Mouse (Mus musculus) ES-Bruce4 (cell line): ENCODE data around the gene Ctrb1. TPM values are rescaled to one million over a fixed set of nuclear protein-coding genes. Genes with fewer than 3 reads are reported as not detected.

Experiments used
- H3K27ac ChIP-seq: 2 replicates; pipeline ENCODE4 v1.5.1; 2012; ENCODE audit warnings: low read length, inconsistent platforms; ENCODE audit not compliant: insufficient read depth
- H3K27me3 ChIP-seq: 2 replicates; pipeline ENCODE4 v1.6.1; 2012; ENCODE audit warnings: mild to moderate bottlenecking, low read length, inconsistent platforms; ENCODE audit not compliant: control insufficient read depth, poor library complexity, insufficient read depth, severe bottlenecking
- H3K36me3 ChIP-seq: 2 replicates; pipeline ENCODE4 v1.6.1; 2012; ENCODE audit warnings: inconsistent platforms, mild to moderate bottlenecking, low read length, moderate library complexity; ENCODE audit not compliant: control insufficient read depth, poor library complexity, insufficient read depth, severe bottlenecking
- H3K4me1 ChIP-seq: one replicate; pipeline ENCODE4 v1.8.1; 2011; ENCODE audit warnings: low read length; ENCODE audit not compliant: control insufficient read depth, insufficient read depth
- H3K4me3 ChIP-seq: 2 replicates; pipeline ENCODE4 v1.5.1; 2011; ENCODE audit warnings: low read depth, mild to moderate bottlenecking, low read length
- H3K9ac ChIP-seq: 2 replicates; pipeline ENCODE4 v1.6.1; 2012; ENCODE audit warnings: low read depth, mild to moderate bottlenecking, inconsistent platforms; ENCODE audit not compliant: poor library complexity, severe bottlenecking
- H3K9me3 ChIP-seq: replicated peaks from 2 replicates; pipeline ENCODE4 v1.6.1; 2012; ENCODE audit warnings: mild to moderate bottlenecking, low read length, inconsistent platforms; ENCODE audit not compliant: control insufficient read depth, poor library complexity, insufficient read depth, severe bottlenecking
- CTCF ChIP-seq: IDR thresholded peaks from one replicate; pipeline ENCODE4 v1.8.1; 2011; ENCODE audit warnings: low read depth, low read length
- EP300 ChIP-seq: IDR thresholded peaks from 2 replicates; pipeline ENCODE4 v1.6.1; 2011; ENCODE audit warnings: low read depth, low read length; ENCODE audit not compliant: insufficient read depth
- POLR2A ChIP-seq: IDR thresholded peaks from one replicate; pipeline ENCODE4 v1.8.1; 2011; ENCODE audit warnings: low read length; ENCODE audit not compliant: insufficient read depth
- polyA plus RNA-seq: library from polyadenylated mRNA; stranded (reverse); fragments of >200 nt; gene quantifications from 2 replicates; pipeline ENCODE4 v1.2.4, GENCODE M21; 2011; ENCODE audit warnings: low read depth; ENCODE audit not compliant: missing spikeins, insufficient read depth, insufficient read length

The Ctrb1 gene
- polyA plus RNA-seq, 1 experiment = not detected

DNA sequence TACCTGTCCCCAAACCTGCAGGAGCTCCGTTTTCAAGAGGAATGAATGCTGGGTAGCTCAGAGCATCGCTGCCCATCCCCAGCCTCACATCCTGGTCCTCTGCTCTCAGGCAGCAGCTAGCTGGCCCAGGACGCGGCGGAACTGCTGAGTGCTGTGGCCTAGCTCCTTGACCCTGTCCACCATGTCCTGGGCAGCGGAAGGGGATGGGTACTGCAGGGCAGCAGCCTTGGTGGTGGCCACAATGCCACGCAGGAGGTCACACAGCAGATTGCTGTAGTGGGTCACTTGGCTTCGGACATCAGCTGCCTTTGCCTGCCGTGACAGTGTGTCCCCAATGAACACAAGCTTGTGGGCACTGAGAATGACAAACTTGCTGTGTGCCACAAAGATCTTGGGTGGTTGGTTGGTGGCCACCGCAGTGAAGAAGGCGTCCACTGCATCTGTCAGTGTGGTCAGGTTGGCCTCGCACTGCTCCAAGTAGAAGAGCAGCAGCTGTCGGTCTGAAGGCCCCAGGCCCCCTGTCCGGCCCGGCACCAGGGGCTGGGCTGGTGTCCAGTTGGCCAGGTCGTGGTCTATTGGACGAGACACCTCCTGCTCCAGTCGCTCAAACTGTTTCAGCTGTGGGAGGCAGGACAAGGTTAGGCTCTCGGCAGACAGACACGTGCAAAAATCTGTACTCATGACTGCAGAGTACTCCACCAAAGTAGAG is 20.1 kb upstream of the Ctrb1 start:
- Histone ChIP-seq H3K27me3 (no peaks in the 10 kb centered on the region), H3K4me1 (no peaks in the 10 kb centered on the region), H3K36me3 (peaks cover 34% of the 10 kb centered on the region), H3K9ac (no peak overlapping the region), H3K4me3 (no peak overlapping the region), H3K27ac (no peak overlapping the region), H3K9me3 (no peaks in the 10 kb centered on the region)
- no peak for TF ChIP-seq POLR2A
- no peak for TF ChIP-seq EP300
- no peak for TF ChIP-seq CTCF

DNA sequence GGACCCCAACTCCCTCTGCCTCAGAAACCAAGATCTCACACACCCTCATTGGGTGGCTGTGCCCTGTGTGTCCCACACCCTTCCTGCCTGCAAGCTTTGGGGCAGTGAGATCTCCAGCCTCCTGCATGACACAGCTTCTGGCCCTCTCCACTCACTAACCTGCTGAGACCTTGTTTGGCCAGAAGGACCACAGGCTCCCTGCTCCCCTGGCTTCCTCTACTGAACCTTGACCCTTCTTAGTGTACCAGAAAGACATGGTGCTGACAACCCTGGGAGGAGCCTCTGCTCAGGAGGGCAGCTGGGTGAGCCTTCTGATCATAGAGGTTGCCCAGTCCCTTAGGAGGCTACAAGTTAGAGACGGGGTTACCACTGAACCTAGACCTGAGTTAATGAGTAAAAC is 18.4 kb upstream of the Ctrb1 start:
- no peak overlapping the region for H3K27ac ChIP-seq
- no peaks in the 10 kb centered on the region for H3K9me3 ChIP-seq
- H3K9ac ChIP-seq = no peak overlapping the region
- H3K27me3 ChIP-seq = no peaks in the 10 kb centered on the region
- peaks cover 7% of the 10 kb centered on the region for H3K4me1 ChIP-seq
- H3K4me3 ChIP-seq = no peak overlapping the region
- H3K36me3 ChIP-seq = peaks cover 22% of the 10 kb centered on the region
- no peak for TF ChIP-seq EP300
- no peak for TF ChIP-seq POLR2A
- no peak for TF ChIP-seq CTCF

DNA sequence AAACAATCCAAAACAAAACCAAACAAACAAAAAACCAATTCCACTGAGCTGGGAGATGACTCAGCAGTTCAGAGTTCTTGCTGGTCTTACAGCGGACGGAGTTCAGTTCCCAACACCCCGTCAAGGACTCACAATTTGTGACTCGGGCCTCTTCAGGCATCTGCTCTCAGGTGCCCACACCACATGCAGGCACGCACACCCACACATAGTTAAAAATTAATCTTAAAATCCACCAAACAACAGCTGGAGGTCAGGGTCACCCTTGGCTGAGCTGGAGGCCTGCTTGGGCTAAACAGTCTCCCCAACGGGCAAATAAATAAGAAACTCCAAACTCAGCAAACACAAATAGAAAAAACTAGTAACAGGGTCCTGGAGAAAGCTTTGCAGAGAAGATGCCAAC is 17.5 kb upstream of the Ctrb1 start:
- no peak overlapping the region for H3K9ac ChIP-seq
- H3K36me3 ChIP-seq = peaks cover 19% of the 10 kb centered on the region
- H3K27me3 ChIP-seq = no peaks in the 10 kb centered on the region
- H3K4me3 ChIP-seq = no peak overlapping the region
- H3K27ac ChIP-seq = no peak overlapping the region
- peaks cover 7% of the 10 kb centered on the region for H3K4me1 ChIP-seq
- H3K9me3 ChIP-seq = no peaks in the 10 kb centered on the region
- TF ChIP-seq POLR2A (no peak), EP300 (no peak), CTCF (no peak)

DNA sequence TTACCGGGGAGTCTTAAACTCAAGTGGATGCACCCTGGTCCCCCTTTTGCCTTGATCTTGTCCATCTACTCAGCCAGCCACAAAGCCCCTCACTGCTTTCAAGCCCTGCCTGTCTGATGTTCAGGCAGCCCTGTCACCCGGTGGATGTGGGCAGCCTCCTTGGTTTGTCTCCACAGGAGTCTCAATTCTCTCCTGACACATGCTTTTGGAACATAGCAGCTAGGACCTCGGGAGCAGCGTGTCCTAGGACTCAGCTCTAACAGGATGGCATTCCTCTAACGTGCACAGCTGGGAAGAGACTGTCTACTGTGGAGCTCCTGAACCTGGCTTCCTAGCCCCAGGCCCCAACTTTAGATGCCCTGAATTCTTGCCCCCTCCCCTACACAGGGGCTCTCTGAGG is 14.9 kb upstream of the Ctrb1 start:
- H3K9ac ChIP-seq = no peak overlapping the region
- no peak overlapping the region for H3K27ac ChIP-seq
- H3K9me3 ChIP-seq = no peaks in the 10 kb centered on the region
- peaks cover 7% of the 10 kb centered on the region for H3K36me3 ChIP-seq
- no peak overlapping the region for H3K4me3 ChIP-seq
- H3K27me3 ChIP-seq = no peaks in the 10 kb centered on the region
- H3K4me1 ChIP-seq = peaks cover 7% of the 10 kb centered on the region
- TF ChIP-seq CTCF (no peak), POLR2A (no peak), EP300 (no peak)

DNA sequence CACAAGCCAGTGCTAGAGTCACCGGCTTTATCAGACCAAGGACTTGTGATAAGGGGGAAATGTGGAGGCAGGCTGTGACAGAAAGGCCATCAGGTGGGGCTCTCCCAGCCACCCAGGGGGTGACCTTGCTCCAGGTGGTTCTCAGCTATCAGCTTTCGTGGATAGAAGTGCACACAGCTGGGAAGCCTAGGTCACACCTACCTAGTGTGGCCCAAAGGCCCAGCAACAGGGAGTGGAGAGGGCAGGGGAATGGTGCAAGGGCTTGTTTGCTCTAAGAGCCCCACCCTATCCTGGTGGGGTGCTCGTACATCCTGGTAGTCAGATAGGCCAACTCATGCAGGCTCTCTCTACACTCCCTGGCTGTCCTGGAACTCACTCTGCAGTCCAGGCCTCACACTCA is 14.4 kb upstream of the Ctrb1 start:
- no peak for TF ChIP-seq CTCF
- no peak for TF ChIP-seq POLR2A
- no peak for TF ChIP-seq EP300
- Histone ChIP-seq H3K4me1 (peaks cover 7% of the 10 kb centered on the region), H3K36me3 (0 out of 2 replicates have a peak, but pooled peaks cover 2% of the 10 kb centered on the region), H3K9ac (no peak overlapping the region), H3K27me3 (no peaks in the 10 kb centered on the region), H3K4me3 (no peak overlapping the region), H3K27ac (no peak overlapping the region), H3K9me3 (no peaks in the 10 kb centered on the region)

DNA sequence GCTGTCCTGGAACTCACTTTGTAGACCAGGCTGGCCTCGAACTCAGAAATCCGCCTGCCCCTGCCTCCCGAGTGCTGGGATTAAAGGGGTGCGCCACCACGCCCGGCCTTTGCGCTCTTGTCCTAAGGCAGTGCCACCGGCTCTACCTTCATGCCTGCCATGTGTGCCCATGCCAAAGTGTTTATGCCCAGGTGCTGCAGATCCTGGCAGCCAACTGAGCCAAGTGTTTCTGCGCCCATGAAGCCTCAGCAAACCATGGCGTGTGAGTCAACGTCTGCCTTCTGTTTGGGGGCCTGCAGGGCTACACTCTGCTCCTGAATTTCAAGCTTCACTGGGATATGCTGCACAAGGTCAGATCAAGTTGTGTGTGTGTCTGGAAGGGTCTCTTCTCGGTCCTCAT is 13.8 kb upstream of the Ctrb1 start:
- no peaks in the 10 kb centered on the region for H3K27me3 ChIP-seq
- no peak for TF ChIP-seq EP300
- TF ChIP-seq POLR2A = no peak
- no peak for TF ChIP-seq CTCF
- no peak overlapping the region for H3K27ac ChIP-seq
- H3K9ac ChIP-seq = no peak overlapping the region
- H3K36me3 ChIP-seq = no peaks in the 10 kb centered on the region
- H3K9me3 ChIP-seq = no peaks in the 10 kb centered on the region
- no peak overlapping the region for H3K4me3 ChIP-seq
- H3K4me1 ChIP-seq = peaks cover 7% of the 10 kb centered on the region
